Mouse (Mus musculus) liver, adult 2 months (tissue): ENCODE results near the gene Trim38. TPM values are rescaled to one million over a fixed set of nuclear protein-coding genes. Genes with fewer than 3 reads are reported as not detected.

Experiments
- DNase-seq: peaks from one replicate; pipeline ENCODE4 v3.0.0-alpha.2; 2011; ENCODE audit warnings: low read depth, low spot score; ENCODE audit errors: extremely low read depth
- H3K27ac ChIP-seq: fragments of 200-500 bp; replicated peaks from 2 replicates; pipeline ENCODE4 v1.5.1; 2012; ENCODE audit warnings: low read depth, mild to moderate bottlenecking, control low read depth, inconsistent platforms, low read length; ENCODE audit not compliant: insufficient read depth
- H3K27me3 ChIP-seq: fragments of 200-500 bp; 2 replicates; pipeline ENCODE4 v1.6.1; 2012; ENCODE audit warnings: mild to moderate bottlenecking, moderate library complexity, low read length, inconsistent platforms; ENCODE audit not compliant: control insufficient read depth, insufficient read depth
- H3K36me3 ChIP-seq: fragments of 200-500 bp; 2 replicates; pipeline ENCODE4 v1.6.1; 2012; ENCODE audit warnings: low read length, inconsistent platforms; ENCODE audit not compliant: control insufficient read depth, insufficient read depth
- H3K4me1 ChIP-seq: fragments of 200-500 bp; 2 replicates; pipeline ENCODE4 v1.6.1; 2011; ENCODE audit warnings: low read length; ENCODE audit not compliant: control insufficient read depth, insufficient read depth
- H3K4me3 ChIP-seq: fragments of 200-500 bp; 2 replicates; pipeline ENCODE4 v1.5.1; 2011; ENCODE audit warnings: low read depth, mild to moderate bottlenecking, control low read depth, low read length, moderate library complexity; ENCODE audit not compliant: insufficient read depth
- H3K79me2 ChIP-seq: fragments of 200-500 bp; 2 replicates; pipeline ENCODE4 v1.6.1; 2012; ENCODE audit warnings: inconsistent platforms, mild to moderate bottlenecking, low read length, moderate library complexity; ENCODE audit not compliant: control insufficient read depth, insufficient read depth
- H3K9ac ChIP-seq: fragments of 200-500 bp; 2 replicates; pipeline ENCODE4 v1.6.1; 2012; ENCODE audit warnings: low read depth, mild to moderate bottlenecking, control low read depth, inconsistent platforms, low read length
- CTCF ChIP-seq: fragments of 200-500 bp; IDR thresholded peaks from 2 replicates; pipeline ENCODE4 v1.5.1; 2011; ENCODE audit warnings: low read depth, low read length, control low read depth
- POLR2A ChIP-seq: fragments of 200-500 bp; IDR thresholded peaks from 2 replicates; pipeline ENCODE4 v1.6.1; 2011; ENCODE audit warnings: low read length, control low read depth; ENCODE audit not compliant: insufficient read depth; ENCODE audit errors: extremely low read depth
- WGBS: fragments of 180-500 bp; shearing (Covaris S2); methylation state at CpG from one replicate; pipeline ENCODE4 v1.1.7; 2018; 5-methylcytosine and 5-hydroxymethylcytosine counted together
- polyA plus RNA-seq: library from polyadenylated mRNA; depleted of rRNA; stranded (reverse); fragments of >200 nt; gene quantifications from 2 replicates; pipeline ENCODE4 v1.2.3, GENCODE M21; 2012; rRNA removed
- total RNA-seq: library from RNA; depleted of rRNA; stranded (reverse); fragments of >200 nt; gene quantifications from 2 replicates; pipeline ENCODE4 v1.2.3, GENCODE M21; 2014; rRNA removed

The Trim38 gene
- total and polyA plus RNA-seq, 2 experiments = not detected

GRCm38 (mm10) chr13:23826606-23827005 is 56.9 kb downstream of the Trim38 start:
- H3K9ac ChIP-seq = no peak overlapping the region
- H3K36me3 ChIP-seq = peaks cover 17% of the 10 kb centered on the region
- DNase-seq = peak; percentile 89
- no peaks in the 10 kb centered on the region for H3K79me2 ChIP-seq
- no peak overlapping the region for H3K4me3 ChIP-seq
- 11% methylated on average over 3 of the region's 3 CpGs for WGBS
- TF ChIP-seq POLR2A (no peak), CTCF (no peak)
- H3K27me3 ChIP-seq = no peaks in the 10 kb centered on the region
- H3K4me1 ChIP-seq = peaks cover 21% of the 10 kb centered on the region
- H3K27ac ChIP-seq = peak overlapping the region; percentile 44; the same call in 1 of the 2 replicates

DNA sequence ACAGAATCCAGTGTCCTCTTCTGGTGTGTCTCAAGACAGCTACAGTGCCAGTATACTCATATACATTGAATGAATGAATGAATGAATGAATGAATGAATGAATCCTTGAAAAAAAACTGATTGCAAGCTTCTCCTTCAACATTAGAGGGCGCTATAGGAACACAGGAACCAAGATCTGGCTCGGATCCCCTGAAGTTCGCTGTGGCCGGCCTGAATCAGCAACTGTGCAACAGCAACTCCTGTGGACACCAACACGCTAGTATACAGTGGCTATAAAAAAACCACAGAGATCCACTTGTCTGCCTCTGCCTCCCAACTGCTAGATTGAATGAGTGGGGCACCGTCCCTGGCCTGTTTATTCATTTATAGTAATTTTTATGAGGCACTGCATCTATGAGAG is 63.3 kb downstream of the Trim38 start:
- Histone ChIP-seq H3K4me1 (peaks cover 10% of the 10 kb centered on the region; the same call in 1 of the 2 replicates), H3K79me2 (no peaks in the 10 kb centered on the region), H3K36me3 (no peaks in the 10 kb centered on the region), H3K27me3 (no peaks in the 10 kb centered on the region), H3K9ac (no peak overlapping the region), H3K4me3 (no peak overlapping the region), H3K27ac (no peak overlapping the region)
- TF ChIP-seq POLR2A = no peak
- peak; percentile 74 for TF ChIP-seq CTCF
- peak; percentile 72 for DNase-seq
- WGBS = 12% methylated on average over 6 of the region's 6 CpGs

DNA sequence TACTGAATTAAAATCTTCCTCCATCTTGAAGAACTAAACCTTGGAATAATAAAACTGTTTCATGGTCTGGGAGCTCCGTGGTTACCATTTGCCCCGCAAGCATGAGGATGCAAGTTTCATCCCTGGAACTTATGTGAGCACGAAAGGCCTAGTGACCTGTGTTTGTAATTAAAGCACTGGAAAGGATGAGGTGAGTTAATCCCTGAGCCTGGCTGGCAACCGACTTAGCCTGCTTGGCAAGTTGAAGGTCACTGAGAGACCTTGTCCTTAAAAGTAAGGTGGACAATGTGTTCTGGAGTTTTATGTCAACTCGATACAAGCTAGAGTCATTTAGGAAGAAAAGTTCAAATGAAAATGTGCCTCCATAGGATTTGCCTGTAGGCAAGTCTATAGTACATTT is 65.1 kb downstream of the Trim38 start:
- H3K27ac ChIP-seq = peak overlapping the region; percentile 61; the same call in 1 of the 2 replicates
- peaks cover 17% of the 10 kb centered on the region; the same call in 1 of the 2 replicates for H3K4me1 ChIP-seq
- WGBS = 48% methylated on average over 5 of the region's 5 CpGs
- no peak overlapping the region for H3K4me3 ChIP-seq
- DNase-seq = peak; percentile 79
- H3K79me2 ChIP-seq = no peaks in the 10 kb centered on the region
- TF ChIP-seq POLR2A (no peak), CTCF (no peak)
- H3K27me3 ChIP-seq = no peaks in the 10 kb centered on the region
- no peak overlapping the region for H3K9ac ChIP-seq
- H3K36me3 ChIP-seq = no peaks in the 10 kb centered on the region

GRCm38 (mm10) chr13:23836630-23837029 is 66.9 kb downstream of the Trim38 start:
- no peaks in the 10 kb centered on the region for H3K27me3 ChIP-seq
- peak; percentile 97 for DNase-seq
- peaks cover 25% of the 10 kb centered on the region for H3K4me1 ChIP-seq
- no peaks in the 10 kb centered on the region for H3K36me3 ChIP-seq
- H3K4me3 ChIP-seq = peak overlapping the region; percentile 33; the same call in 1 of the 2 replicates
- 15% methylated on average over 5 of the region's 5 CpGs for WGBS
- no peak overlapping the region for H3K9ac ChIP-seq
- H3K27ac ChIP-seq = peak overlapping the region; percentile 42
- H3K79me2 ChIP-seq = no peaks in the 10 kb centered on the region; the same call in 1 of the 2 replicates
- no peak for TF ChIP-seq POLR2A
- no peak for TF ChIP-seq CTCF

- peak; percentile 82 for DNase-seq
- TF ChIP-seq POLR2A = no peak
- TF ChIP-seq CTCF = 0 out of 2 replicates have a peak, but pooled peaks have one; percentile 6
- H3K9ac ChIP-seq = peak within 1 kb of the TSS; percentile 46
- peaks cover 5% of the 10 kb centered on the region; the same call in 1 of the 2 replicates for H3K36me3 ChIP-seq
- peak within 1 kb of the TSS; percentile 79 for H3K27ac ChIP-seq
- H3K4me3 ChIP-seq = peak within 1 kb of the TSS; percentile 42
- peaks cover 6% of the 10 kb centered on the region; the same call in 1 of the 2 replicates for H3K79me2 ChIP-seq
- H3K27me3 ChIP-seq = no peaks in the 10 kb centered on the region
- H3K4me1 ChIP-seq = peaks cover 34% of the 10 kb centered on the region
- WGBS = 17% methylated on average over 2 of the region's 2 CpGs
Observed at GRCm38 (mm10) chr13:23839308-23839707, 69.6 kb downstream of the Trim38 start, which contains the start of gene Slc17a3. Gene Slc17a3, plus strand, starts transcription at chr13:23839434.

Other genes starting within 250 kb of the Trim38 start
Only the 30 nearest of the 37 such genes appear.
- 2.5 and 3.0 TPM in 2 replicates for gene Hist1h1d, start 216.7 kb upstream of the Trim38 start, total RNA-seq
- gene Hist1h1d, start 216.7 kb upstream of the Trim38 start, polyA plus RNA-seq = 0.02 and 0.12 TPM in 2 replicates
- 19.9 and 26.8 TPM in 2 replicates for gene Hist1h3e, start 207.5 kb upstream of the Trim38 start, total RNA-seq
- gene Hist1h3e, start 207.5 kb upstream of the Trim38 start, polyA plus RNA-seq = 2.1 and 2.6 TPM in 2 replicates
- 2.8 and 6.6 TPM in 2 replicates for gene Hist1h2ae, start 198.7 kb upstream of the Trim38 start, total RNA-seq
- gene Hist1h2ae, start 198.7 kb upstream of the Trim38 start, polyA plus RNA-seq = 0.57 TPM in 2 replicates
- 37.2 and 44.6 TPM in 2 replicates for gene Hist1h2bg, start 198.5 kb upstream of the Trim38 start, total RNA-seq
- 4.0 and 4.4 TPM in 2 replicates for gene Hist1h2bg, start 198.5 kb upstream of the Trim38 start, polyA plus RNA-seq
- 4.6 and 5.4 TPM in 2 replicates for gene Hist1h2bf, start 195.7 kb upstream of the Trim38 start, total RNA-seq
- 0.39 TPM in 1 of 2 replicates, not detected in the other for gene Hist1h2bf, start 195.7 kb upstream of the Trim38 start, polyA plus RNA-seq
- 5.4 and 11.5 TPM in 2 replicates for gene Hist1h2ad, start 195.5 kb upstream of the Trim38 start, total RNA-seq
- gene Hist1h2ad, start 195.5 kb upstream of the Trim38 start, polyA plus RNA-seq = 1.1 TPM in 1 of 2 replicates, not detected in the other
- 3.4 and 5.9 TPM in 2 replicates for gene Hist1h3d, start 194.2 kb upstream of the Trim38 start, total RNA-seq
- 0.48 and 0.87 TPM in 2 replicates for gene Hist1h3d, start 194.2 kb upstream of the Trim38 start, polyA plus RNA-seq
- gene Hist1h4d, start 188.3 kb upstream of the Trim38 start, total RNA-seq = 162 and 174 TPM in 2 replicates
- gene Hist1h4d, start 188.3 kb upstream of the Trim38 start, polyA plus RNA-seq = 2.1 and 2.8 TPM in 2 replicates
- gene Hist1h2be, start 148.8 kb upstream of the Trim38 start, total RNA-seq = 5.4 and 6.6 TPM in 2 replicates
- 0.28 and 0.60 TPM in 2 replicates for gene Hist1h2be, start 148.8 kb upstream of the Trim38 start, polyA plus RNA-seq
- 22.0 and 27.0 TPM in 2 replicates for gene Hist1h1e, start 147.4 kb upstream of the Trim38 start, total RNA-seq
- gene Hist1h1e, start 147.4 kb upstream of the Trim38 start, polyA plus RNA-seq = 0.73 and 0.77 TPM in 2 replicates
- 4.9 and 6.2 TPM in 2 replicates for gene Hist1h2ac, start 86.0 kb upstream of the Trim38 start, total RNA-seq
- gene Hist1h2ac, start 86.0 kb upstream of the Trim38 start, polyA plus RNA-seq = 0.12 and 0.22 TPM in 2 replicates
- 228 and 265 TPM in 2 replicates for gene Hist1h2bc, start 85.7 kb upstream of the Trim38 start, total RNA-seq
- gene Hist1h2bc, start 85.7 kb upstream of the Trim38 start, polyA plus RNA-seq = 312 and 443 TPM in 2 replicates
- not detected in 2 replicates for gene Hist1h1t, start 74.1 kb upstream of the Trim38 start, total RNA-seq
- gene Hist1h1t, start 74.1 kb upstream of the Trim38 start, polyA plus RNA-seq = not detected in 2 replicates
- gene Hist1h4c, start 71.5 kb upstream of the Trim38 start, total RNA-seq = 190 and 256 TPM in 2 replicates
- 0.95 and 3.1 TPM in 2 replicates for gene Hist1h4c, start 71.5 kb upstream of the Trim38 start, polyA plus RNA-seq
- gene Hfe, start 59.1 kb upstream of the Trim38 start, total RNA-seq = 30.4 and 35.3 TPM in 2 replicates
- gene Hfe, start 59.1 kb upstream of the Trim38 start, polyA plus RNA-seq = 32.6 and 40.9 TPM in 2 replicates
- 43.6 and 68.1 TPM in 2 replicates for gene Hist1h1c, start 31.1 kb upstream of the Trim38 start, total RNA-seq
- 20.9 and 31.6 TPM in 2 replicates for gene Hist1h1c, start 31.1 kb upstream of the Trim38 start, polyA plus RNA-seq
- gene Hist1h3c, start 24.3 kb upstream of the Trim38 start, total RNA-seq = 8.0 and 24.1 TPM in 2 replicates
- 0.20 and 0.27 TPM in 2 replicates for gene Hist1h3c, start 24.3 kb upstream of the Trim38 start, polyA plus RNA-seq
- 41.9 and 75.6 TPM in 2 replicates for gene Hist1h2bb, start 23.2 kb upstream of the Trim38 start, total RNA-seq
- 0.41 and 0.55 TPM in 2 replicates for gene Hist1h2bb, start 23.2 kb upstream of the Trim38 start, polyA plus RNA-seq
- 19.4 and 55.8 TPM in 2 replicates for gene Hist1h2ab, start 18.8 kb upstream of the Trim38 start, total RNA-seq
- 0.45 and 1.0 TPM in 2 replicates for gene Hist1h2ab, start 18.8 kb upstream of the Trim38 start, polyA plus RNA-seq
- 15.2 and 31.1 TPM in 2 replicates for gene Hist1h3b, start 17.6 kb upstream of the Trim38 start, total RNA-seq
- 0.23 and 0.58 TPM in 2 replicates for gene Hist1h3b, start 17.6 kb upstream of the Trim38 start, polyA plus RNA-seq
- 62.4 and 63.4 TPM in 2 replicates for gene Hist1h4b, start 12.9 kb upstream of the Trim38 start, total RNA-seq
- 1.2 TPM in 1 of 2 replicates, not detected in the other for gene Hist1h4b, start 12.9 kb upstream of the Trim38 start, polyA plus RNA-seq
- gene Hist1h4a, start 8.7 kb upstream of the Trim38 start, total RNA-seq = 21.0 and 54.0 TPM in 2 replicates
- gene Hist1h4a, start 8.7 kb upstream of the Trim38 start, polyA plus RNA-seq = 0.76 TPM in 1 of 2 replicates, not detected in the other
- gene Hist1h3a, start 7.5 kb upstream of the Trim38 start, total RNA-seq = 18.3 and 43.5 TPM in 2 replicates
- gene Hist1h3a, start 7.5 kb upstream of the Trim38 start, polyA plus RNA-seq = 2.0 TPM in 2 replicates
- 5.6 and 6.2 TPM in 2 replicates for gene Hist1h1a, start 6.2 kb upstream of the Trim38 start, total RNA-seq
- gene Hist1h1a, start 6.2 kb upstream of the Trim38 start, polyA plus RNA-seq = 0.12 TPM in 1 of 2 replicates, not detected in the other
- 175 and 208 TPM in 2 replicates for gene Slc17a2, start 37.1 kb downstream of the Trim38 start, total RNA-seq
- 144 and 189 TPM in 2 replicates for gene Slc17a2, start 37.1 kb downstream of the Trim38 start, polyA plus RNA-seq
- gene Slc17a3, start 69.5 kb downstream of the Trim38 start, total RNA-seq = 32.8 and 38.1 TPM in 2 replicates
- gene Slc17a3, start 69.5 kb downstream of the Trim38 start, polyA plus RNA-seq = 34.5 and 39.7 TPM in 2 replicates
- 13.3 and 20.1 TPM in 2 replicates for gene Slc17a1, start 97.8 kb downstream of the Trim38 start, total RNA-seq
- gene Slc17a1, start 97.8 kb downstream of the Trim38 start, polyA plus RNA-seq = 12.9 and 14.5 TPM in 2 replicates
- 22.4 and 27.4 TPM in 2 replicates for gene Slc17a4, start 145.1 kb downstream of the Trim38 start, total RNA-seq
- 52.0 and 60.3 TPM in 2 replicates for gene Slc17a4, start 145.1 kb downstream of the Trim38 start, polyA plus RNA-seq
- not detected in 2 replicates for gene Hist1h2ba, start 164.2 kb downstream of the Trim38 start, total RNA-seq
- gene Hist1h2ba, start 164.2 kb downstream of the Trim38 start, polyA plus RNA-seq = not detected in 2 replicates
- gene Hist1h2aa, start 164.5 kb downstream of the Trim38 start, total RNA-seq = not detected in 2 replicates
- not detected in 2 replicates for gene Hist1h2aa, start 164.5 kb downstream of the Trim38 start, polyA plus RNA-seq